Mouse (Mus musculus) left cerebral cortex, postnatal 14 days (tissue): ENCODE results near the gene Ube2q2. TPM values are rescaled to one million over a fixed set of nuclear protein-coding genes. Genes with fewer than 3 reads are reported as not detected.

ENCODE experiments used
- total RNA-seq, 2 experiments: library from RNA; stranded (reverse); gene quantifications; 2 replicates each; pipeline ENCODE4 v1.2.3; 2021

The Ube2q2 gene
- total RNA-seq, 2 experiments from 2014 or later = 51.5 to 52.2 TPM

Other genes with a start within 250 kb of the Ube2q2 start
- 1 to 10 TPM; 1.3 TPM for gene Hykk, start 231.6 kb upstream of the Ube2q2 start, total RNA-seq
- gene Psma4, start 198.1 kb upstream of the Ube2q2 start, total RNA-seq = 100 to 1,000 TPM; 124 to 135 TPM
- not detected for gene AY074887, start 197.9 kb upstream of the Ube2q2 start, total RNA-seq
- 1 to 10 TPM; 5.2 to 5.8 TPM for gene Chrna5, start 168.0 kb upstream of the Ube2q2 start, total RNA-seq
- gene Chrna3, start 122.3 kb upstream of the Ube2q2 start, total RNA-seq = 1 to 10 TPM; 1.8 to 2.0 TPM
- under 1 TPM in 1 of 2 experiments, not detected in 1; 0.19 TPM for gene Chrnb4, start 100.1 kb upstream of the Ube2q2 start, total RNA-seq
- 10 to 100 TPM; 43.1 to 44.5 TPM for gene Fbxo22, start 60.1 kb downstream of the Ube2q2 start, total RNA-seq
- 1 to 10 TPM in 1 of 2 experiments, under 1 TPM in 1; 0.55 to 1.1 TPM for gene Nrg4, start 178.0 kb downstream of the Ube2q2 start, total RNA-seq
- 10 to 100 TPM in 1 of 2 experiments, 1 to 10 TPM in 1; 9.5 to 10.5 TPM for gene Tmem266, start 178.1 kb downstream of the Ube2q2 start, total RNA-seq